Mouse (Mus musculus) spleen, embryonic (tissue): Measurements from ENCODE around the gene Nfe2l1.
"Not testable (repeated sequence)": the region's sequence is repeated elsewhere in the genome, so short reads cannot be mapped to it uniquely, and the experiment has no call there.

Experiments used
- CTCF ChIA-PET: fragments of 350-600 bp; sonication (Branson Sonifier 250); formaldehyde crosslinking; loops from one replicate; lab custom pipeline; 2022; lab: Charles Lee

Nfe2l1 gene

DNA sequence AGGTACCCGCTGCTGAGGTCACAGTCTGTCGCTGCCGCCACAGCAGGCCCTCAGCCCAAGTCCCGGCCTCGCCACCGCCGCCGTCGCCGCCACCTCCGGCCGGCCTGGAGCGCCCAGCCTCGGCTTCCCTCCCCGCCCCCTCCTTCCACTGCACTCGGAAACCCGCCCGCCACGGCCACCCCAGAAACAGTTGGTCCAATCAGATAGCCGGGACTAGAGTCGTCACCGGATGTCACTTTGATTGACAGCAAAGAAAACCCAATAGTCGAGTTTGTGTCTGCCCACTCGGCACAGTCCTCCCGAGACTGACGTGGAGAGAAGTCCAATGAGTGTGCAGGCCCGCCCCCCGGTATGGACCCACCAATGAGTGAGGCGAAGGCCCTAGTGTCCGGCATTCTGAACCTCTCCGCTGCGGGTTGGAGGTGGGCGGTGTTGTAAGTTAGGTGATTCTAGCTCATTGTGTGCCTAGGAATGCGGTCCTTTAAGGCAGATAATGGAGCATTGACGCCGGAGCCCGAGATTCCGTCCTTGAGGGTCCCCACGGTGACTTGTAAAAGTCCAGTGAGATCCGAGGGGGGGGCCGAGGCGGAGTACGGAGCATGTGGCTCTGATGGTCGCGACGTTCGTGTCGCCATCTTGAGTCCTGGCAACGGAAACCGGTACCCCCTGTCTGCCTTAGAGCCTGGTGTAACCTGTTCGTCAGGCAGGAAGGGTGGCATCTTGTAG is at the start of gene Nfe2l1:
Gene Nfe2l1 (minus strand): TSS at position 156 of the 726 bp plus-strand sequence.
- CTCF ChIA-PET, result no interaction called here

- CTCF ChIA-PET, result no interaction called here
These were observed 49.6 kb upstream of the Nfe2l1 start for GRCm38 (mm10) chr11:96879359-96879758.

DNA sequence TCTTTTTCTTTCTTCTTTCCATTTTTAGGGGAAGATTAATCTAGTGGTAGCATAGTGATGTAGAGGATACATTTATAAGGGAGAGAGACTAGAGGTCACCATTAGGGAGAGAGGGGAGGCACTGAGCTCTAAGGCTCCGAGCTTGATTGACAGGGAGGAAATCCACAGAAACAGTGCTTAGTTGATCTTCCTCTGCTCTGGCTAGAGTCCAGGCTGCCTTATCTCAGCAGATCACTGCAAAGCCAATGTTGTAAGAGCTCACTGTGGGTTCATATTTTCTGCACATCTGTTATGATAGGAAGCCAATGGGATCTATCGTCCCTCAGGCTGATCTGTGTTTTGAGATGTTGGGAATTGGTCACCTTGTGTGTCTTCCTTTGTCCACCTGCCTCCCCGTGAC is 48.9 kb upstream of the Nfe2l1 start:
- CTCF ChIA-PET, result interaction anchor here (0.6 kb wide), 1 partner anchor 508 kb away, joined by 3 read pairs; no protein-coding TSS in a partner anchor

GRCm38 (mm10) chr11:96877071-96877470 is 47.3 kb upstream of the Nfe2l1 start:
- CTCF ChIA-PET, result no interaction called here

DNA sequence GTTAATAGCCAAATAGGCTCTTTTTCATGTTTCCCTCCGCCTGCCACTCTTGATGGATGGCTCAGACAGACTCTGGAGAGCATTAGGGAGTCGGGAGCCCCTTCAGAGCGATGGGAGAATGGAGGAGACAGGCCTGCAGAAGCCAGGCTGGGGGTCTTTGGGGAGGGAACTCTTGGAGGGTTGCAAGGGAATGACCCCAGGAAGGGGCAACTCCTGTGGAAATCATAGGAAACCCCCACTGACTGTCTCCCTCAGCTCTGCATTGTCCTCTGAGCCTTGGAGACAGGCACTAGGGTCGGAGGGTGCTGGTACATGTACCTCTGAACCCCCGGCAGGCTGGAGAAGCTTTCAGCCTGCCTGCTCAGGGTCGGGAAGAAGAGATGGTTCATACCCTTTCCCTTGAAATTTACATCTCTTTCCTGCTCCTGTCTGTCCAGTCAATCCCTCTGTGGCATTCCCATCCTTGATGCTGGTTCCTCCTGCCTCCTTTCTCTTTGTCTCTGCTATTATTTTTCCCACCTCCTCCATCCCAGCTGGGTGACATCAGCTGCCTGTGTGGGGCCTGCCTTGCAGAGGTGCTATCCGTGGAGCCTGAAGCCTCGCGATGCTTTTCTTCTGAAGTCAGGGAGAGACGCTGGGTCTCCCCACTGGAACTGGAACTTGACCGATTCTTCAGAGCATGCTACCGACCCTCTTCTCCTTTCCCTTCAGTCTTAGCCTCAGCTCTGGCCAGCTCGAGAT is 46.7 kb upstream of the Nfe2l1 start:
- CTCF ChIA-PET, result no interaction called here

- CTCF ChIA-PET, result interaction anchor here (0.6 kb wide), 2 partner anchors 918 to 1093 kb away, joined by 3 read pairs; no protein-coding TSS in a partner anchor
These were observed 46.0 kb upstream of the Nfe2l1 start for GRCm38 (mm10) chr11:96875745-96876144.

DNA sequence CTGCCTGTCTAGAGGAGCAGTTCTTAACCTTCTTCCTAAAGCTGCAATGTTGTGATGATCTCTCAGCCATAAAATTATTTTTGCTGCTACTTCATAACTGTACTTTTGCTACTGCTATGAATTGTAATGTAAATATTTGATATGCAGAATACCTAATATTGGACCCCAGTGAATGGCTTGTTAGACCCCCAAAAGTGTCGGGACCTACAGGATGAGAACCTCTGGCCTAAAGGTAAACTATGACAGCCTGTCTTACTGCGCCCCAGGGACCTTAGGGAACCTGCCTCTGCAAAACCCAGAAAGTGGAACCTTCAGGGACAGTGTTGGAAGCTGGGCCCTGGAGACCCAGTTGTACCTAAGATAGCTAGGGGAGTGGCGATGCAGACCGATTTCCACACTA is 45.5 kb upstream of the Nfe2l1 start:
- CTCF ChIA-PET, result interaction anchor here (0.6 kb wide), 2 partner anchors 917 to 1093 kb away, joined by 3 read pairs; no protein-coding TSS in a partner anchor

DNA sequence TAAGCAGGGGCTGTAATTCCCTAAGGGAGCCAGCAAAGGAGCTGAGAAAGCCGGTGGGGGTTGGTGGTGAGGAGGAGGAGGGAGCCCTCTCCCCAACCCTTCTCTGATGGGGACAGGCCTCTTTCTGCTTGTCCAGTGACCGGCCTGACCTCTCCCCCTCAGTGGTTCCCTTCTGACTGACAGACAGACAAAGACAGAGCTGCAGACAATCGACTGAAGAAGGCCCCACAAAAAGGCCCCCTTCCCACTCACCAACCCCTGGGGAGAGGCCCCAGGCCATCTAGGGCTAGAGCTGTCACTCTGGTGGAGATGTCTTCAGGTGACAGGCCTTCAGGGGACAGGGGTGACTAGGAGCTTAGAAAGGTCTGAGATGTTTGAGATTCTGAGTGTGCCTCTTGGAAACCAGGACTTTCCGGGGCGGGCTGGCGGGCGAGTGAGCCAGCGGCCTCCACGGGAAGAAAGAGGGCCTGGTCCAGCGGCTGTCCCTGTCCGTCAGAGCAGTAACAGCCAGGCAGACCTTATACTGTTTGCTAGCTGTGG is 43.9 kb upstream of the Nfe2l1 start:
- CTCF ChIA-PET, result no interaction called here

GRCm38 (mm10) chr11:96872441-96873379 is 42.9 kb upstream of the Nfe2l1 start:
- CTCF ChIA-PET, result no interaction called here

GRCm38 (mm10) chr11:96867149-96867548 is 37.4 kb upstream of the Nfe2l1 start:
- CTCF ChIA-PET, result interaction anchor here (0.6 to 0.7 kb wide), 4 partner anchors 42 to 765 kb away, joined by 3 read pairs; no protein-coding TSS in a partner anchor

- CTCF ChIA-PET, result interaction anchor here (1.0 kb wide), 1 partner anchor 89 kb away, joined by 3 read pairs; no protein-coding TSS in a partner anchor
These were observed 33.6 kb upstream of the Nfe2l1 start for GRCm38 (mm10) chr11:96863206-96863995.

GRCm38 (mm10) chr11:96862534-96862933 is 32.8 kb upstream of the Nfe2l1 start:
- CTCF ChIA-PET, result interaction anchor here (1.0 to 1.3 kb wide), 2 partner anchors 88 to 90 kb away, joined by 3 read pairs; no protein-coding TSS in a partner anchor

DNA sequence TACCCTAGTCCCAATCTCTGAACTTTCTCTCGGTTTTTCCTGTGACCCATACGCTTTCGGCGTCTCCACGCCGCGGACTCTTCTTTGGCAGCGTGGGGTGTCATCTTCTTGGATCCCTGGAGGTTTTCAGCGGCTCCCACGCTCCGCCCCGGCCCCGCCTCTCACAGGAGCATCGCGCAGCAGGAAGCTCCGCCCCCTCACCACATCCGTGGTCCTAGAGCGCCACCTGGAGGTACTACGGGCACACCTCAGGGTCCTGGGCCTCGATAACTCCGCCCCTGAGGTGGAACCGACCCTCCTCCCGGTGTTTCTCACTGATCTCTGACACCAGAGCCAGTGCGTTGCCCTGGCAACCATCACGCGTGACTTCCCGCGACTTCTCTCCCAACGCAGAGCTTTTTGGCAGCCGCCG is 32.1 kb upstream of the Nfe2l1 start:
- CTCF ChIA-PET, result interaction anchor here (0.6 to 1.5 kb wide), 5 partner anchors 88 to 119 kb away, joined by 3 to 5 read pairs (median 3); no protein-coding TSS in a partner anchor

- CTCF ChIA-PET, result interaction anchor here (0.5 to 1.5 kb wide), 7 partner anchors 79 to 119 kb away, joined by 3 to 10 read pairs (median 4); no protein-coding TSS in a partner anchor
These were observed 31.7 kb upstream of the Nfe2l1 start for GRCm38 (mm10) chr11:96861446-96861845.

DNA sequence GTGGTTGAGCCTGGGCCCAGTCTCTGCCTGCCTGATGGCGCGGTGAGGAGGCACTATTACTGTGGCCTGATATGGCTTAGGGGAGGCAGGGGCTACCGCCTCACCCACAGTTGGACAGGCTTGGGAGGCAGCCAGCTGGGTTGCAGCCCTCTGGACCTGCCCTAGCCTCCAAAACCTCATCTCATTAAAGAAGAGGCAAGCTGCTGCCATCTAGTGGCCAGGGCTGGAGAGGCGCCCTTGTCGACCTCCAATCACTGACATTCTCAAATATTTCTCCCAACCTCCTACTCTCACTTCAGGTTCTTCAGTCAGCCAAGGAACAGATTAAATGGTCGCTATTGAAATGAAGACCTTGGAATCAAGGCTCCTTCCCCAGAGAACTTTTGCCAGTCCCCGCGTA is 30.8 kb upstream of the Nfe2l1 start:
- CTCF ChIA-PET, result interaction anchor here (0.6 to 1.5 kb wide), 4 partner anchors 96 to 418 kb away, joined by 3 to 4 read pairs (median 3); no protein-coding TSS in a partner anchor

- CTCF ChIA-PET, result interaction anchor here (1.1 kb wide), 1 partner anchor 103 kb away, joined by 3 read pairs; no protein-coding TSS in a partner anchor
These were observed 29.9 kb upstream of the Nfe2l1 start for GRCm38 (mm10) chr11:96859635-96860034.

DNA sequence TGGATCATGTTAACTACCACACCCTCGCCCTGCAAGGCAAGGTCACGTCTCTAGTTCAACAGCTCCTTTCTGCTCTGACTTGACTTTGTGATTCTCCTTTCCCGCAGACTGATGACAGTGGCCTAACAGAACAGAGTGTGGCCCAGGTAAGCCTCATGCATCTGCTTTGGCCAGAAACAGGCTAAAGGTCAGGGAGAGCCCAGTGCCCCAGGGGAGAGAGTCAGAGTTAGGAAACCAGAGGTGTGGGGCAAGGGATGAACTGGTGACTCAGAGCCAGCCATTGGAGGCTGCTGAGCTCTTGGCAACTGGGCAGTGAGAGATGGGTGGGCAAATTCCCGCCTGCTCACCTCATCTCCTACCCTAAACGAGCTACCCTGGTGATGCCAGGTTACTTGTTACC is 27.7 kb upstream of the Nfe2l1 start:
- CTCF ChIA-PET, result no interaction called here

- CTCF ChIA-PET, result interaction anchor here (0.7 to 1.1 kb wide), 2 partner anchors 76 to 171 kb away, joined by 3 to 5 read pairs; no protein-coding TSS in a partner anchor
These were observed 20.1 kb upstream of the Nfe2l1 start, which contains the start of gene Copz2 for GRCm38 (mm10) chr11:96849681-96850467. Gene Copz2 (plus strand): TSS chr11:96849870.

DNA sequence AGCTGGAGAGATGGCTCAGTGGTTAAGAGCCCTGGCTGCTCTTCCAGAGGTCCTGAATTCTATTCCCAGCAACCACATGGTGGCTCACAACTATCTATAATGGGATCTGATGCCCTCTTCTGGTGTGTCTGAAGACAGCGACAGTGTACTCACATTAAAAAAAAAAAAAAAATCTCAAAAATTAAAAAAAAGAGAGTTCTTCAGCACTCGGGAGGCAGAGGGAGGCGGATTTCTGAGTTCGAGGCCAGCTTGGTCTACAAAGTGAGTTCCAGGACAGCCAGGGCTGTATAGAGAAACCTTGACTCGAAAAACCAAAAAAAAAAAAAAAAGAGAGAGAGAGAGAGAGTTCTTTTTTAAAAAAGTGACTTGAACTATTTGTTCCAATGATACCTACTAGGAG is 19.4 kb upstream of the Nfe2l1 start:
- CTCF ChIA-PET, result not testable (repeated sequence)
